Mouse (Mus musculus) stomach, postnatal 0 days (tissue): ENCODE measurements at regions not wholly inside any gene's neighbourhood (a gene's known extent, or its start where the extent isn't known, plus 50 kb on each side); places are given as distances from the start of the nearest gene placed in this dataset.

ENCODE experiments used
- ATAC-seq: fragments of 200-750 bp; cut with Nextera tagmentation; 2 replicates; pipeline ENCODE4 v1.8.0; 2017; ENCODE audit not compliant: low FRiP score, low TSS enrichment
- DNase-seq: peaks from one replicate; pipeline ENCODE4 v3.0.0-alpha.2; 2016; ENCODE audit warnings: low spot score
- H3K27ac ChIP-seq: fragments of 300-500 bp; sonication (generic); replicated peaks from 2 replicates; pipeline ENCODE4 v1.5.1; 2014; ENCODE audit warnings: mild to moderate bottlenecking, control low read depth
- H3K27me3 ChIP-seq: fragments of 300-500 bp; sonication (generic); 2 replicates; pipeline ENCODE4 v1.6.1; 2014; ENCODE audit warnings: low read length; ENCODE audit not compliant: control insufficient read depth, insufficient read depth
- H3K36me3 ChIP-seq: fragments of 300-500 bp; sonication (generic); 2 replicates; pipeline ENCODE4 v1.6.1; 2014; ENCODE audit warnings: low read length, mixed read lengths; ENCODE audit not compliant: control insufficient read depth, insufficient read depth
- H3K4me1 ChIP-seq: fragments of 300-500 bp; sonication (generic); replicated peaks from 2 replicates; pipeline ENCODE4 v1.6.1; 2014; ENCODE audit warnings: antibody characterized with exemption; ENCODE audit not compliant: control insufficient read depth, insufficient read depth
- H3K4me2 ChIP-seq: fragments of 300-500 bp; sonication (generic); replicated peaks from 2 replicates; pipeline ENCODE4 v1.6.1; 2014; ENCODE audit warnings: low read depth, mild to moderate bottlenecking, control low read depth, moderate library complexity
- H3K4me3 ChIP-seq: fragments of 300-500 bp; sonication (generic); 2 replicates; pipeline ENCODE4 v1.5.1; 2014; ENCODE audit warnings: low read depth, low read length, control low read depth
- H3K9ac ChIP-seq: fragments of 300-500 bp; sonication (generic); 2 replicates; pipeline ENCODE4 v1.6.1; 2014; ENCODE audit warnings: mild to moderate bottlenecking, low read length, control low read depth, mixed read lengths
- H3K9me3 ChIP-seq: fragments of 300-500 bp; sonication (generic); 2 replicates; pipeline ENCODE4 v1.6.1; 2016; ENCODE audit warnings: low read length; ENCODE audit not compliant: control insufficient read depth
- CTCF ChIP-seq: IDR thresholded peaks from 2 replicates; pipeline ENCODE4 v1.5.1; 2016; ENCODE audit warnings: antibody characterized with exemption, low read depth, mild to moderate bottlenecking, moderate library complexity
- EP300 ChIP-seq: optimal IDR thresholded peaks from 2 replicates; pipeline ENCODE3; 2016; ENCODE audit warnings: antibody characterized with exemption
- WGBS: fragments of 180-500 bp; shearing (Covaris S2); extraction: QIAGEN DNeasy Blood & Tissue Kit; methylation state at CpG from one replicate; pipeline ENCODE4 v1.1.7; 2014; 5-methylcytosine and 5-hydroxymethylcytosine counted together

DNA sequence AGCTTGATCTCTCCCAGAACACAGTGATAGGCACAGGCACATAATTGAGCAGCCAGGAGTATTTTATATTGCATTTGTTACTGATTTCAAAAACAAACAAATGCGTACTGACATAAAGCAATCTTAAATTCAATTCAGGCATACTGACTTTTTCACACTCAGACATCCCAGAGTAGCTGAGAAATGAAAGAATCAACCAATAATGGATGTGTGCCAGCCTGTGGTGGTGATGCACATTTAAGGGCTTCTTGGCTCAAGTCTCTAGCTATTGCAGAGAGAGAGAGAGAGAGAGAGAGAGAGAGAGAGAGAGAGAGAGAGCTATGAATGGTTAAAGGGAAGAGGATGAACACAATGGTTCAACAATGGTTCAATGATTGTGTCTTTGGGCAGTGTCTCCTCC, 426.1 kb upstream of the Nrp1 start:
- no peak for DNase-seq
- Histone ChIP-seq H3K4me2 (no peak overlapping the region), H3K36me3 (no peaks in the 10 kb centered on the region), H3K9ac (no peak overlapping the region), H3K27me3 (no peaks in the 10 kb centered on the region), H3K27ac (no peak overlapping the region), H3K4me3 (no peak overlapping the region), H3K9me3 (no peaks in the 10 kb centered on the region), H3K4me1 (no peaks in the 10 kb centered on the region)
- TF ChIP-seq CTCF (no peak), EP300 (no peak)
- WGBS, result 84% methylated on average over 1 of the region's 1 CpGs
- ATAC-seq, result no peak

DNA sequence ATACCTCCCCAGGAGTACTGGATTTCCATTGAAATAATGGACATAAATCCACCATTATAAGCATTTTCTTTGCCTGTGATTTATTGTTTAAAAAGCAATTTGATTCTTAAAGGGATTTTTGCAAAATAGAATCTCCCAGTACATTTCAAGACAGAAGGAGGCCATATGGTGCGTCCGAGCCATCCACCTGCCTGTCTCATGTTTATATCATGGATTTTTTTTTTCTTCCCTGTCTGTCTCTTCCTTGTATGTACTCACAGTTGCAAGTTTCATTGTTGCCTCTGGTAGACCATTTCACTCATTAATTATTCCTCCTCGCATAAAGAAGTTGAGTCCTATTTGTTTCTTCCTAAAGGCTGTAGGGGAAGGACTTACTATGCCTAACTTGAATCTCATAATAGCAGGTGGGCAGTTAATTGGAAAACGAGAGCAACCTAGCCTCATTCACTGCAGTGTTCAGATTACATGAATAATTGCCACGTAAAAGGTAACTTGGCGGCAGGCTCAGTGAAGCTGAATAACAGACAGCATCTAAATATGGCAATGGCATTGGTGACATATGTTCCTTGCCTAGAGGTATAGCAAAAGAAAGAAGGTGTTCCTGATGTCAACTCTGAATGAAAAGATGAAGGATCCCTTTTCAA, 421.5 kb upstream of the Nrp1 start:
- Histone ChIP-seq H3K4me2 (no peak overlapping the region), H3K4me3 (no peak overlapping the region), H3K9ac (no peak overlapping the region), H3K9me3 (no peaks in the 10 kb centered on the region), H3K27ac (no peak overlapping the region), H3K27me3 (no peaks in the 10 kb centered on the region), H3K36me3 (no peaks in the 10 kb centered on the region), H3K4me1 (no peaks in the 10 kb centered on the region)
- DNase-seq, result no peak
- ATAC-seq, result no peak
- WGBS, result 71% methylated on average over 6 of the region's 6 CpGs
- TF ChIP-seq CTCF (no peak), EP300 (no peak)

DNA sequence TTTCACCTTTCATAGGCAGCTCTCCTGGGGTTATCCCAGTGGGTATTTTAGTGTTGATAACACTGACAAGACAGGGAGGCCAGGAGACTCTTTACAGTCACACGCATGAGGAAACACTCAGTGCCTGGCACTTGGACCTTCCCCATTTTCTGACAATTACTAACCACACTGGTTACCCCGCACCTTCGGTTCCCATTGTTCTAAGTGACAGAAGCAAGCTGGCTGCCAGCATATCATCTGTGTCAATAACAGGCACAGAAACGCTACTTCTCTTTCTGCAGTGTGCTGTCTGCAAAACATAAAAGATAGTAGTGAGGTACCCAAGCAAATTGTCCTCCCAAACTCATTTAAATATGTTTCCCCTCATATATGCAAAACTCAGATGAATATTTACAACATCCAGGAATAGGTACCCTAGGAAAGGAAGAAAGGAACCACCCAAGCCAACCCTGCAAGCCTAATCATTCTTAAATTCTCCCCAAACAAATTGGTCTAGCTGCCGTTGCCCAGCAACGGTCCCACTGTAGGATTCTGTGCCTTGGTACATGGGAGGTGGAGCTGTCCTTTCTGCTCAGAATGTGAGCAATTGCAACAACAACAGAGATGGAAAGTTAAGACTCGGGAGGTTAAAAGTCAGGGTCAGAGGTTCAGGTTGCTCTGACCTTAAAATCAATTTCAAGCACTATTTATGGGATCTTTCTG, 419.0 kb upstream of the Nrp1 start:
- Histone ChIP-seq H3K9me3 (no peaks in the 10 kb centered on the region), H3K4me1 (no peaks in the 10 kb centered on the region), H3K27me3 (no peaks in the 10 kb centered on the region), H3K4me2 (no peak overlapping the region), H3K27ac (no peak overlapping the region), H3K9ac (no peak overlapping the region), H3K36me3 (no peaks in the 10 kb centered on the region), H3K4me3 (no peak overlapping the region)
- 48% methylated on average over 7 of the region's 7 CpGs for WGBS
- DNase-seq, result no peak
- ATAC-seq, result no peak
- TF ChIP-seq CTCF, result no peak
- no peak for TF ChIP-seq EP300

DNA sequence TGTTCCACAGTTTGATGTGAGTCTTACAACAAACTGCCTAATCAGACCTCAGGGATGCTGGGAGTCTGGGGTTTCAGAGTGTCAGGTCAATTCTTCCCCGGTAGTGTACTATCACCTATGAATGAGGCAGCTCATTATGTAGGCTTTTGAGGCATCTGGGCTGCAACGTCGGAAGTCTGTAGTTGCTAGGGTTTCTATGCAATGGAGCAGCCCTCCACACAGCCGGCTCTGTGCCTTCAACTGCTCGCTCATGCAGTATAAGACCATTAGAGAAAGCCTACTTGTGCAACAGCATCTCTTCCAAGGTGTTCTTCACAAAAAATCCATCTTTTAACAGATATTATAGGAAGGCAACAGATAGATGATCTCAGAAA, 418.4 kb upstream of the Nrp1 start:
- no peaks in the 10 kb centered on the region for H3K27me3 ChIP-seq
- no peaks in the 10 kb centered on the region for H3K9me3 ChIP-seq
- no peak for DNase-seq
- WGBS, result 54% methylated on average over 5 of the region's 5 CpGs
- H3K4me1 ChIP-seq, result no peaks in the 10 kb centered on the region
- no peak overlapping the region for H3K4me2 ChIP-seq
- H3K9ac ChIP-seq, result no peak overlapping the region
- ATAC-seq, result no peak
- H3K27ac ChIP-seq, result no peak overlapping the region
- H3K4me3 ChIP-seq, result no peak overlapping the region
- H3K36me3 ChIP-seq, result no peaks in the 10 kb centered on the region
- TF ChIP-seq EP300, result no peak

DNA sequence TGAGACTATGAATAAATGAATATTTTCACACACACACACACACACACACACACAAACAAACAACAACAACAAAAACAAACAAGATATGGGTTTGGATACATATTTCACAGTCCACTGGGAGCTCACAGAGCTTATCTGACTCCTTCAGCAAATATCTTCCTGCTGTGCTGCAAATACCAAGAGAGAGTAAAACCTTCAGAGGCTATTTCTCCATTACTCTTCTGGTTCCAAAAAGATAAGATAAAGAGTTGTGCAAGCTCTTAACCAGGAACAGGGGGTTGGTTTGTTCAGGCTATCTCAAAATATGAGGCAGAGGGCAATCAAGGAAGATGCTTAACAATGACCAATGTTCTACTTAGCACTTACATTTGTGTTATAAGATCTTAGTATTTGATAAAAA, 416.1 kb upstream of the Nrp1 start:
- Histone ChIP-seq H3K9ac (no peak overlapping the region), H3K9me3 (no peaks in the 10 kb centered on the region), H3K4me2 (no peak overlapping the region), H3K4me3 (no peak overlapping the region), H3K27me3 (no peaks in the 10 kb centered on the region), H3K36me3 (no peaks in the 10 kb centered on the region), H3K4me1 (no peaks in the 10 kb centered on the region), H3K27ac (no peak overlapping the region)
- DNase-seq (no peak), ATAC-seq (no peak)
- TF ChIP-seq CTCF (no peak), EP300 (no peak)

DNA sequence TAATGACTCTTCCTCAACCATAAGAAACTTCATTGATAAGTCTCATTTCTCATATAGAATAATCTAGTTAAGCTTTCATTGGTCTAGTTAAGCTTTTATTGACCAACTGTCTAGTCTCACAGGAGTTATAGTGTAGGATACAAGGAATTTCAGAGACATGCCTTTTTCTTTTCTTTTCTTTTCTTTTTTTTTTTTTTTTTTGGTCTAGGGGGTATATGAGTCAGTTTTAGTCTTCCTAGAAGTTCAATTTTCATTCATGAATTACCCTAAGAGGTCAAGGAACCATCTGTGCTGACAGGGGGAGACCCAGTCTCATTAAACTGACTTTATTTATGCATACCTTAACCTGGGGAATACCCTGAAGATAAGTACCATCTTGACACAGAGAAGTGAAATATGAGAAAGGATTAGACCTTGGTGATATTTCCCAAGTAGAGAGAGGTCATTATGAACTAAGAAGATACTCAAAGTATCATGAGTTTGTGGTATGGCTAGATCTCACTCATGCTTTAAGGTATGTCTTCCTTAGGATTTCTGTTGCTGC, 413.4 kb upstream of the Nrp1 start:
- Histone ChIP-seq H3K36me3 (no peaks in the 10 kb centered on the region), H3K9ac (no peak overlapping the region), H3K4me2 (no peak overlapping the region), H3K4me3 (no peak overlapping the region), H3K4me1 (no peaks in the 10 kb centered on the region), H3K27me3 (no peaks in the 10 kb centered on the region), H3K27ac (no peak overlapping the region), H3K9me3 (no peaks in the 10 kb centered on the region)
- DNase-seq (no peak), ATAC-seq (no peak)
- TF ChIP-seq EP300 (no peak), CTCF (no peak)
